Mouse (Mus musculus): ENCODE data around the gene Spta1. TPM values are rescaled to one million over a fixed set of nuclear protein-coding genes. Genes with fewer than 3 reads are reported as not detected.

Gene Spta1
- total RNA-seq, 2 experiments from 2014 or later = 0.49 to 0.63 TPM

DNA sequence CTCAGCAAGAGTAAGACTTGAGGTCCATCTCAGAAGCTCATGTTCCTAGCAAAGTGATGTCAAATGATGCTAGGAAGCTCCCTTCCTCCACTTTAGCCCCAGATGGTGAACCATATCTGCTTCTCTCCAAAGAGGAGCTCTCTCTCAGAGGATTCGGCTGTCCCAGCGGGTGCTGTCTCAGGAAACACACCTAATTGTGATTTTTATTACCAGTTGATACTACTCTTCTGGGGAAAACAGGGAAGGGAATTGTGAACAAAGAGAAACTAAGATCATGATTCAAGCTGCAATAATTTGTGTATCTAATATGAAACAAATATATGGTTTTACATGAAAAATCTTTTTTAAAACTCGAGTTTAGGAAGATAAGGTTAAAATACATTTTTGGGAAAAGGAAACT is 79.4 kb downstream of the Spta1 start, which contains the start of gene Olfr419:
Olfr419 (minus strand) TSS at position 101 of the 400 bp plus-strand sequence.
- no peak for DNase-seq

DNA sequence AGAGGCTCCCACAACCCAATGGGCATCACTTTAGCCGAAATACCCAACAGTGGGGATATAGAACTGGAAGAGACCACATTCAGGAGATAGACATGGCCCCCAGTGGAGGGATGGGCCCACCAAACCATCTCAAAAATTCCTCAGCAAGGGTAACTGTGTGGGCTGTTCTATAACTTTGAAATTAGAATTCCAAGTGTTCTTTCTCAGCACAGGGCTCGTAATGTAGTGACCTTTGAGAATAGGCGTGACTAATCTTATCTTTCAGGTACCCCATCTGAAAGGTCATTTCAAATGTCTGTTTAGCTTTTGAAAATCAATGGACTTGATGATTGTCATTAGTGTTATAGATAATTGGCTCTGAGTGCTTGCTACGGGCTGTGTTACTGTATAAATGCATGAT is 95.2 kb downstream of the Spta1 start:
- no peak for DNase-seq

DNA sequence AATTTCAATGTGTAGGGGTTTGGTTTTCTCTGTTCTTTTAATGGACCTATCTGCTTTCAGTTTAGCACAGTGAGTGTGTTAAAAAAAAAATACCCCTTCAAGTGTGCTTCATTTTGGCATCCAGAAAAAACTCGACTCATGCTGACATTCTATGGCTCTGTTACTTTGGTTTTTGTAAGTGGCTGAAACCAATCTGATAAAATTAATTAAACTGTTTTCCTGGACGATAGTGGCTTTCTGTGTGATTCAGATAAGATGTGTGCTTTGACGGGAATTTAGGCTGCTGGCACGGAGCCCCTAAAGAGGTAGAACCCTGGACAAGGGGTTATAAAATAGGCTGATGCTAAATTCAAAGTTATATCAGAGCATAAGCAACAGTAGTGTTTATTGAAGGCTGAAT is 96.6 kb downstream of the Spta1 start:
- no peak for DNase-seq

DNA sequence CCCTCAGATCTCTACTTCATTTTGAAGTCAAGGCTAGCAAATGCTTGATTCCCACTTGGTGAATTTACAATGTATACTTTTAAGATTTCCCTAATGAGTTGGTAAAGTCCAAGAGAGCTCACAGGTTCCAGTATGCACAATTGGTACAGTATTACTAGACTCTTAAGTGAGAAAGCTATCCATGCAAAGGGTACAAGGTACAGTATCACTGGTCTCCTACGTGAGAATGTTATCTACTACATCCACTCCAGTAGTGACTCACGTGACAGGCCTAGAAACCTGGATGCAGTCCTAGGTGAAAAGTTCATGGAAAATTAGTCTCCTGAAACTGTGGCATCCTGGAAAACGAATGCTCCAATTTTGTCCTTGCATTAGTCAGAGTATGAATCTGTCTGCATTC is 98.1 kb downstream of the Spta1 start:
- no peak for DNase-seq

Other genes with a start within 250 kb of the Spta1 start
- gene Mndal, start 230.3 kb upstream of the Spta1 start, total RNA-seq (2021) = 10 to 100 TPM; 10.2 to 17.8 TPM
- gene Ifi203, start 230.1 kb upstream of the Spta1 start, total RNA-seq (2021) = 10 to 100 TPM in 1 of 2 experiments, 1 to 10 TPM in 1; 9.3 to 16.7 TPM
- not detected for gene Ifi202b, start 190.0 kb upstream of the Spta1 start, total RNA-seq (2021)
- 10 to 100 TPM in 1 of 2 experiments, 1 to 10 TPM in 1; 2.6 to 16.8 TPM for gene Ifi205, start 141.0 kb upstream of the Spta1 start, total RNA-seq (2021)
- not detected for gene Olfr433, start 132.1 kb upstream of the Spta1 start, total RNA-seq (2021)
- not detected for gene Olfr432, start 123.6 kb upstream of the Spta1 start, total RNA-seq (2021)
- not detected for gene Olfr430, start 106.2 kb upstream of the Spta1 start, total RNA-seq (2021)
- gene Olfr429, start 88.4 kb upstream of the Spta1 start, total RNA-seq (2021) = not detected
- gene Olfr427, start 75.9 kb upstream of the Spta1 start, total RNA-seq (2021) = not detected
- gene Olfr231, start 51.6 kb upstream of the Spta1 start, total RNA-seq (2021) = not detected
- not detected for gene Olfr424, start 41.3 kb upstream of the Spta1 start, total RNA-seq (2021)
- gene Olfr420, start 17.1 kb upstream of the Spta1 start, total RNA-seq (2021) = not detected
- gene Olfr419, start 79.3 kb downstream of the Spta1 start, total RNA-seq (2021) = not detected
- gene Mptx1, start 157.7 kb downstream of the Spta1 start, total RNA-seq (2021) = not detected
- gene Olfr417, start 192.3 kb downstream of the Spta1 start, total RNA-seq (2021) = not detected
- gene Olfr248, start 218.3 kb downstream of the Spta1 start, total RNA-seq (2021) = not detected